Mouse (Mus musculus): ENCODE measurements around the gene Syndig1.
A peak's percentile ranks its signal among the peaks of the same experiment; 100 is the strongest.

The Syndig1 gene

GRCm38 (mm10) chr2:149877954-149878353 lies 48.9 kb downstream of the Syndig1 start:
- DNase-seq: no peak

DNA sequence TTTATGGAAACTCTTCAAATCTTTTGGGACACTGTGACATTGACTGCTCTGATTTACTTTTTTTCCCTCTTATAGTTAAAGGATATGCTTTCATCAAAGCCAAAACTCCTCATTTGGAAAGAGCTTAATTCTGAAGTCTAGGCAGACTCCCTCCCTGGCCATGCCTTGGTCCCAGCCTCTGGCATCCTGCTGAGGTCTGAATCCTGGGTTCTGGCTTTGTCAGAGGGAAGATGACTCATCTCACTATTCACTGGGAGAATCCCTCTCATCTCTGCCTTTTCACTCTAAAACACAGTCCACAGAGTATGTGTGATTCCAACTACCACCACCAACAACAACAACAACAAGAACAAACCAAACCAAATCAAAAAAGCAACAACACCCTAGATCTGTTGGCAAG lies 58.6 kb downstream of the Syndig1 start:
- no peak for DNase-seq

GRCm38 (mm10) chr2:149891647-149892046 lies 62.6 kb downstream of the Syndig1 start:
- DNase-seq: no peak

GRCm38 (mm10) chr2:149896337-149896736 lies 67.3 kb downstream of the Syndig1 start:
- DNase-seq: no peak

- DNase-seq: no peak
These were observed 70.6 kb downstream of the Syndig1 start for GRCm38 (mm10) chr2:149899615-149900014.

GRCm38 (mm10) chr2:149900606-149901005 lies 71.6 kb downstream of the Syndig1 start:
- DNase-seq: no peak

GRCm38 (mm10) chr2:149904405-149904804 lies 75.4 kb downstream of the Syndig1 start:
- no peak for DNase-seq

GRCm38 (mm10) chr2:149906694-149907093 lies 77.7 kb downstream of the Syndig1 start:
- DNase-seq: no peak

DNA sequence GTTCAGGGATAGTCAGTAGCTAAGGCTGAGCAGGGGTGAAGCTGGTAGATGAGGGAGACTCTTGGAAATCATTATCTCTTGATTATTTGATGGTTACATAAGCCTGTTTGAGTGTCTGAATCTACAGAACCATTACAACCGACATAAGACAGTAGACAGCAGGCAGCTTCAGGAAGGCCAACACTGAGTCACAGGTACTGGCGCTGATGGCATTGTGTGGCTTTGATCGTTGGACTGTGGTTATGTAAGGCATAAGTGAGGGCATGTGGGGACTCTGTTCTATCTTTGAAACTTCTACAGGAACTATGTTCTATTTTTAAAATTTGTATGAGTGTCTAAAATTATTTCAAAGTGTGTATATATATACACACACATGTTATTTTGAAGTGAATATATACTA lies 88.2 kb downstream of the Syndig1 start:
- no peak for DNase-seq

- DNase-seq: no peak
These were observed 94.5 kb downstream of the Syndig1 start for GRCm38 (mm10) chr2:149923561-149923960.

DNA sequence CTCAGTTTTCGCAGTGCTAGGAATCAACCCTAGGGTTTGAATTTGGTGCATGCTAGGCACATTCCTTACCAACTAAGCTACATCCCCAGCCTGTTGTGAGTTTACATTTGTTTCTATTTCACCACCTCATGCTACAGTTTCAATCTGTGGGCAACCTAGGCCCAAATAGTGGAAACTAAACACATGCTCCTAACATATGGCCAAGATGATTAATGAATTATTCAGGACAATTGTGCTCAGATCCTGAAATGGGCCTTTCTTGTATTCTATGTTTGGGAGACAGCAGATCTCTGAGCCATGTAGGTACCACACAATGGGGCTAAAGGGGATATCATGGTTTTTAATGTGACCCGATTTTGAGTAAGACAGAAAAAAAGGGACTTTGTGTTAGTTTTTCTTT lies 96.9 kb downstream of the Syndig1 start:
- no peak for DNase-seq

DNA sequence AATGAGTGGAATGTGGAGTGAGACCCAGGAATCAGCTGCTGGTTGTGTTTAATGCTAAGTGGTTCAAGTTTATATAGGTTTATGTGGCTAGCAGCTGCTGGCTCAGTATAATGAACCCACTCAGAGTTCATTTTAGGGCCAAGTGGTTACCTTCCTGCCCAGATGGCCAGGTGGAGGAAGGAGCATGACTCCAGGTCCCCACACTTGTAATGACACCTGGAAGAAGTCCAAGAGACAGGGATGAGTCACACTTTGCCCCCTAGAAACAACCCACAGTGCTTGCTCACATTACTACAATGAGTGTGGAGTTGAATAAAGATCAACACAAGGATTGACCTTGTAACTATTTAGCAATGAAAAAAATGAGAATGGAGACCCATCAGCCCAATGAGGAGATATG lies 98.0 kb downstream of the Syndig1 start:
- DNase-seq: no peak

- DNase-seq: no peak
These were observed 98.5 kb downstream of the Syndig1 start for GRCm38 (mm10) chr2:149927481-149927880.

DNA sequence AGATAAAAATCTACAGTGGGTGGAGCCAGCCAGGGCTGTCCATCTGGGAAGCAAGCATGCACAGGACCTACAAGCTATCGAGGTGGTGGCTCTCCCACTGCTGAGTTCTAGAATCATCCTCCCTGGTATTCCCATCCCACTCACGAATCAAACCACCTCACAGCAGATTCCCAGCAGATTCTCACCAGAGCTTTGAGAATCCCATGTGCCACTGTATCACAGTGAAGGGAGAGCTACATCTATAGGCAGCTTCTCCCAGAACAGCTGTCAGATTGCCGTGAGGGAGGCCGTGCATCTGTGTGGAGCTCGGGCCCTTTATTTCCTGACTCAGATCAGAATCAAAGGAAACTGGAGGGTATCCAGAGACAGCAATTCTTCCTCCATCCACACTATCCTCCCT lies 101.0 kb downstream of the Syndig1 start:
- DNase-seq: no peak

- no peak for DNase-seq
These were observed 102.1 kb downstream of the Syndig1 start for GRCm38 (mm10) chr2:149931111-149931510.

DNA sequence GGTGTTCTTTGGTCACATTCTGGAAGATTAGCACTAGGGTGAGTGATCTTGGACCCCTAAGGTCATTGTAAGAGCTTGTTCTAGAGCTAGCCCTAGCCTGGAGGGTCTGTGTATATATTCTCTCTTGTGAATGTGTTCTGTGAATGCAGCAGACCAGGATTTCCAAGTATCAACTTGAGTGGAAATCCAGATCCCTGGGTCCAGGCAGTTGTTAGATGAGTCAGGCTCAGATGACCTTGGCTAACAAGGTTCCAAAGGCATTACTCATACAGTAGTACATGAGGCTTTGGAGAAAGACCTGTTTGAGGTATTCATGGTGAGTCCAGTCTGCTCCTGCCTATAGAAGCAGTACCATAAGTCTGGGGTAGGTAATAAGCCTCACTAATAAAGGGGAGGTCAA lies 103.1 kb downstream of the Syndig1 start:
- DNase-seq: no peak

- no peak for DNase-seq
These were observed 104.4 kb downstream of the Syndig1 start for GRCm38 (mm10) chr2:149933247-149933898.

DNA sequence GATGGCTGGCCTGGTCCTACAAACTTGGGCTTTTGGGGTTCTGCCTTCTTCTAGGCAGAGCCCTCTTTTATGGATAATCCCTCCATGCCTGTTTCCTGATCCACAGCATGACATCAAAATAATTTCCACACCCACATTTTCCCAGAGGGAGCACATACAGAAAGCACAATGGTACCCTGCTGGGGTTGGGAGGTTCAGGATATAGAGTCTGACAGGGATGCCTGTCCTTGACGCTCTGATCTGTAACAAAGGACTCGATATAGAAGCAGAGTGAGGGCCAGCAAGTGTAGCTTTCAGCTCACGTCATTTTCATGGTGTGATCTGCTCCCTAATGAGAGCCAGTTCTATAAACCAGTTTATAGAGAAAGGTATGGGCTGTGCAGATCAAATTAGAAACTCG lies 105.1 kb downstream of the Syndig1 start:
- no peak for DNase-seq

DNA sequence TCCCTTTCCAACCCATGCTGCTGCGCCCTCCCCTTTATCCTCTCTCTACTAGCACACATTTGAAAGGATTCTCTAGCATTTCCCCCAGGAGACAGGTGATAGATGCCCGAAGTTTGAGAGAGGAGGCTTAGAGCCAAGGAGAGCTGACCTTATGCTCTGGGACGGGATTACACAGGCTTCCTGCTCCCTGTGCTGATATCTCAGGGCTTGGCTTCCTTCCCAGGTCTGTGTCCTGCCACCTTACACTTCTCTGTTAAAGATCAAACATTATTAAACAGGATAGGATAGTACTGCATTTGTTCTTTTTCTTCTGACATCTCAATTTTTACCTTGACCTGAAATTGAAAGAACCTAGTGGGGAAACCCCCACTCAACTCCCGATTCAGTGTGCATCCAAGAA lies 109.8 kb downstream of the Syndig1 start:
- peak; percentile 5 for DNase-seq

GRCm38 (mm10) chr2:149939586-149939985 lies 110.6 kb downstream of the Syndig1 start:
- no peak for DNase-seq

DNA sequence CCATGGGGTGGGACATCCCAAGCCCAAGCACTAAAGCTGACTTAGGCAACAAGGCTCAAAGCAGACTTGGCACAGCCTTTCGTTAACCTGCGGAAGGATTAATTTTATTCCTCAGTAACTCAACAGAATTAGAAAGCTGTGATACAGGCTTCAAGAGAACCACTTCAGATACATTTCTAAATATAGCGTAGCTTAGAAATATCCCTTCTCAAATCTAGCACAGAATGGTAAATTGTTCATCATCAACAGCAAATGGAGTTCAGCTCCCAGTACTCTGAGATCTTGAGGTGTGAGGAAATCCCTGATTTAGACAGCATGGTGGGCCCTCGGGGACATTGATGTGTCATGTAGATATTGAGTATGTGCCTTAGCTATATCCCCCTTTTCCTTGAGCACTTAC lies 121.6 kb downstream of the Syndig1 start:
- DNase-seq: no peak

GRCm38 (mm10) chr2:149971014-149971413 lies 142.0 kb downstream of the Syndig1 start:
- DNase-seq: no peak

- DNase-seq: no peak
These were observed 144.6 kb downstream of the Syndig1 start for GRCm38 (mm10) chr2:149973583-149973982.

DNA sequence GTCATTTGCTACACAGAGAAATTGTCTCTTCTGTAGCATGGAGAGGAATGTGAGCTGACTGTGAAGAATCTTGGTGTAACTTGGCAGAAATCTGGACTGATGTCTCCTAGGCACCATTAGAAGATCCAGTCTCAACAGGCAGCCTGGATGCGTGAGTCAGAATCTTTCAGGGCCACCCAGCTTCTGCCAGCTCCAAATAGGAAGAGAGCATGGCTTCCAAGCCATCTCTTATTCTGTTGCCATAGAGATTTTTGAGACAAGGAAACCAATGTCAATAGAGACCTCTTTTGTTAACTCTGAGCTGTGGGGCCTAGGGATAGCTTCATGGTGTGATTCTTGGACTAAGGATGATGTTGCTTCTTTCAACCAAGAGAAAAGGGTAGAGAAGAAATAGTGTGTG lies 151.4 kb downstream of the Syndig1 start:
- no peak for DNase-seq

DNA sequence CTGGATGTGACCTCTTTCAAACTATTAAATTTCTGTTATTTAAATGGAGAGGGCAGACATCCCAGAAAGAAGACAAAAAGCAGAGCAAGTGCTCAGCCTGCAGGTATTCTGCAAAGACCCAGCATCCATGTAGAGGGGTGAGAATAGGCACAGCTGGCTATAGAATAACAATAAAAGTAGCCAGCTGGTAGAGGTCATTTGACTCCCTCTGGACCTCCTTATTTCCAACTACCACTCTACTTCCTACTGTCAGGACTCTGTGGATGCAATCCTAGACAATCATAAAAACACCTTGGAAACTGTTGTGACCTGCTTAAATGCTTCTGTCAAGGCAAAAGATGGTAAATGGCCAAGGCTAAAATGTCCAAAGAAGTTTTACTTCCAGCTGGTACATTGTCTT lies 153.5 kb downstream of the Syndig1 start:
- DNase-seq: no peak

DNA sequence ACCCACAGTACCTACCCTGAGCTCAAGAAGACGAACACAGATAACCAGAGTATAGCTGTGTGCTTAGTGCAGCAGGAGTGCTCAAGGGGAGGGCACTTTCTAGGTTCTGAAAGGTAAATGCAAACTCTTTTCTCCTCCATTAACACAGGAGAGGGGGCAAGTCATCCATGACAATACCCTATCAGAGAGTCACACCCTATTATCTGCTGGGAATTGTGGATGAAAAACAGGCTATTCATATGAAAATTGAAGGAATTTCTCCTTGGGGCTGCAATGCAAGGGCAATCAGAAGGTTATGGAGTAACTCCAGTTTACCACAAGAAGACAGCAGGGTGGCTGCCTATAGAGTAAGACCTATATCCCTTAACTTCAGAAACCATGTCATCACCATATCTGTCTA lies 154.1 kb downstream of the Syndig1 start:
- no peak for DNase-seq

Data from kidney, adult 11 months (tissue).